Mouse (Mus musculus): ENCODE measurements around the gene Ccdc142.

- TF ChIP-seq CTCF (conservative IDR thresholded peaks at IDR 0.05; ENCODE audit: low read length): no peak
- TF ChIP-seq NANOG (IDR thresholded peaks at IDR 0.05; ENCODE audit: borderline replicate concordance, low read length): no peak
- no peak for TF ChIP-seq POU5F1 (IDR thresholded peaks at IDR 0.05; ENCODE audit: borderline replicate concordance, low read length)
These were observed 3.0 kb upstream of the Ccdc142 start for GRCm38 (mm10) chr6:83098411-83098810.

Measured in E14TG2a.4 (cell line).